Mouse (Mus musculus) kidney, adult 2 months (tissue): ENCODE measurements around the gene Ywhaq. TPM values are rescaled to one million over a fixed set of nuclear protein-coding genes. Genes with fewer than 3 reads are reported as not detected.
A peak's percentile ranks its signal among the peaks of the same experiment; 100 is the strongest.

Experiments
- DNase-seq: peaks from one replicate; pipeline ENCODE4 v3.0.0; 2021
- H3K27ac ChIP-seq: fragments of 200-500 bp; 2 replicates; pipeline ENCODE4 v1.5.1; 2012; ENCODE audit warnings: low read depth, low read length, control low read depth, inconsistent platforms; ENCODE audit not compliant: insufficient read depth
- H3K27me3 ChIP-seq: fragments of 200-500 bp; replicated peaks from 2 replicates; pipeline ENCODE4 v1.6.1; 2012; ENCODE audit warnings: mild to moderate bottlenecking, moderate library complexity, low read length, inconsistent platforms; ENCODE audit not compliant: control insufficient read depth, insufficient read depth
- H3K36me3 ChIP-seq: fragments of 200-500 bp; 2 replicates; pipeline ENCODE4 v1.6.1; 2012; ENCODE audit warnings: mild to moderate bottlenecking, moderate library complexity, low read length, inconsistent platforms; ENCODE audit not compliant: control insufficient read depth, insufficient read depth
- H3K4me1 ChIP-seq: fragments of 200-500 bp; 2 replicates; pipeline ENCODE4 v1.6.1; 2011; ENCODE audit warnings: low read length; ENCODE audit not compliant: control insufficient read depth, insufficient read depth
- H3K4me3 ChIP-seq: fragments of 200-500 bp; 2 replicates; pipeline ENCODE4 v1.5.1; 2011; ENCODE audit warnings: mild to moderate bottlenecking, low read depth, low read length, control low read depth; ENCODE audit not compliant: insufficient read depth
- CTCF ChIP-seq: fragments of 200-500 bp; conservative IDR thresholded peaks from 2 replicates; pipeline ENCODE4 v1.5.1; 2011; ENCODE audit warnings: low read depth, mild to moderate bottlenecking, control low read depth, low read length, moderate library complexity, mixed read lengths; ENCODE audit not compliant: insufficient read depth, insufficient read length
- POLR2A ChIP-seq: fragments of 200-500 bp; IDR thresholded peaks from one replicate; pipeline ENCODE4 v1.6.1; 2011; ENCODE audit warnings: low read depth, low read length, control low read depth
- WGBS: fragments of 180-500 bp; shearing (Covaris S2); methylation state at CpG from one replicate; pipeline ENCODE4 v1.1.7; 2018; 5-methylcytosine and 5-hydroxymethylcytosine counted together
- polyA plus RNA-seq: library from polyadenylated mRNA; depleted of rRNA; stranded (reverse); fragments of >200 nt; gene quantifications from 2 replicates; pipeline ENCODE4 v1.2.3, GENCODE M21; 2012

Ywhaq gene
- polyA plus RNA-seq, 1 experiment = 83.4 TPM

DNA sequence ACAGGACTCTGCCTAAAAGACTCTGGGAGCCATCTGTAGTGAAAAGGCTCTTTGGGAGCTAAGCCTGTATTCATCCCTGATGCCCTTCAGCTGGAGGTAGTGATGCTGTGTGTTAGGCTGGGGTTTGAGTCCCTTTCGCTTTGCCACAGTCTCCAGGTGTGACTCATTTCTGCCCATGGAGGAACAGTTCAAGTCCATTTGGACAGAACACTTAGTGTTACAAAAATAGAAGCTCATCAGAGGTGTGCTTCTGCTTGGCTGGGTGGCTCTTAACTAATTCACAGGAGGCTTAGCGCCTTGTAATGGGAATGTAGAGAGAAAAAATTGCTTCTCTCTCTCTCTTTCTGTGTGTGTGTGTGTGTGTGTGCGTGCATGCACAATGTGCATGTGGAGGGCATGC is 26.3 kb upstream of the Ywhaq start:
- Histone ChIP-seq H3K4me3 (no peak overlapping the region), H3K4me1 (no peaks in the 10 kb centered on the region; the same call in 1 of the 2 replicates), H3K27me3 (no peaks in the 10 kb centered on the region), H3K27ac (no peak overlapping the region), H3K36me3 (no peaks in the 10 kb centered on the region)
- 77% methylated on average over 3 of the region's 3 CpGs for WGBS
- no peak for TF ChIP-seq CTCF
- no peak for TF ChIP-seq POLR2A
- DNase-seq = no peak

- TF ChIP-seq POLR2A = no peak
- peak; percentile 47 for TF ChIP-seq CTCF
- WGBS = 93% methylated on average over 1 of the region's 1 CpGs
- no peaks in the 10 kb centered on the region for H3K27me3 ChIP-seq
- H3K4me3 ChIP-seq = no peak overlapping the region
- H3K4me1 ChIP-seq = no peaks in the 10 kb centered on the region
- H3K27ac ChIP-seq = no peak overlapping the region
- H3K36me3 ChIP-seq = no peaks in the 10 kb centered on the region
- DNase-seq = no peak
Measured at GRCm38 (mm10) chr12:21441870-21442269, 24.4 kb upstream of the Ywhaq start.

GRCm38 (mm10) chr12:21439428-21439827 is 22.0 kb upstream of the Ywhaq start:
- Histone ChIP-seq H3K4me1 (no peaks in the 10 kb centered on the region), H3K36me3 (no peaks in the 10 kb centered on the region), H3K27ac (no peak overlapping the region), H3K27me3 (no peaks in the 10 kb centered on the region), H3K4me3 (no peak overlapping the region)
- DNase-seq = no peak
- TF ChIP-seq POLR2A = no peak
- WGBS = 69% methylated on average over 9 of the region's 9 CpGs

DNA sequence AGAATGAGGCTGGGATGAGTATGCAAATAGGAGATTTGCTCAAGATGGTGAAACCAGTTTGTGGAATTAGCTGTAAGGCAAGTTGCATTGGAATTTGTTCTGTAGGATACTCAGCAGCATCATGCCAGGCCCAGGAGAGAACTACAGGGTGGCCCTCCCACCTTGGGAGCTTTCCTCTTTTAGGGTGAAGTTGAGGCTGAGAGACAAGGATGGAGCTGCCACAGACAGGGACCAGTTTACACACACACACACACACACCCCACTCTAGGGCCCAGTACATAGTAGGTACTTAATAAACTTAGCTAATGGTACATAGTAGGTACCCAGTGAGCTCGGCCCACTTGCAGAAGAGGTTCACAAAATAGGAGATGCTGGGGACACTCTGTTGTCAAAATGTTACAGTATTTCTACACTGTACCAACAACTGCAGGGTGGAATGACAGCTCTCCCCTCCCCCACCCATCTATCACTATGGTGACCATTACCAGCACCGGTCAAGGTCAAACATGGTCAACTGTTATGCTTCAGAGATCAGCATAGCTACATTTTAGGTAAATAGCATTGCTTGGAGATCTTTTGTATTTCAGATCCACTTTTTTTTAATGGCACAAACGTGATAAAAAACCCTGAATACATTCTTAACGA is 21.4 kb upstream of the Ywhaq start:
- TF ChIP-seq CTCF = no peak
- no peak for TF ChIP-seq POLR2A
- WGBS = 54% methylated on average over 4 of the region's 4 CpGs
- no peaks in the 10 kb centered on the region for H3K36me3 ChIP-seq
- H3K4me3 ChIP-seq = no peak overlapping the region
- no peak overlapping the region for H3K27ac ChIP-seq
- DNase-seq = no peak
- no peaks in the 10 kb centered on the region for H3K4me1 ChIP-seq
- no peaks in the 10 kb centered on the region for H3K27me3 ChIP-seq

- H3K4me1 ChIP-seq = no peaks in the 10 kb centered on the region
- no peak overlapping the region for H3K4me3 ChIP-seq
- no peak for DNase-seq
- no peak overlapping the region for H3K27ac ChIP-seq
- WGBS = 94% methylated on average over 3 of the region's 3 CpGs
- H3K27me3 ChIP-seq = no peaks in the 10 kb centered on the region
- no peaks in the 10 kb centered on the region for H3K36me3 ChIP-seq
- TF ChIP-seq CTCF (no peak), POLR2A (no peak)
Measured at GRCm38 (mm10) chr12:21438294-21438693, 20.9 kb upstream of the Ywhaq start.

- no peak overlapping the region for H3K4me3 ChIP-seq
- no peaks in the 10 kb centered on the region for H3K27me3 ChIP-seq
- no peak for DNase-seq
- TF ChIP-seq CTCF = no peak
- TF ChIP-seq POLR2A = no peak
- H3K4me1 ChIP-seq = no peaks in the 10 kb centered on the region
- no peak overlapping the region for H3K27ac ChIP-seq
- 79% methylated on average over 8 of the region's 8 CpGs for WGBS
- no peaks in the 10 kb centered on the region for H3K36me3 ChIP-seq
Measured at GRCm38 (mm10) chr12:21431950-21432349, 14.5 kb upstream of the Ywhaq start.

DNA sequence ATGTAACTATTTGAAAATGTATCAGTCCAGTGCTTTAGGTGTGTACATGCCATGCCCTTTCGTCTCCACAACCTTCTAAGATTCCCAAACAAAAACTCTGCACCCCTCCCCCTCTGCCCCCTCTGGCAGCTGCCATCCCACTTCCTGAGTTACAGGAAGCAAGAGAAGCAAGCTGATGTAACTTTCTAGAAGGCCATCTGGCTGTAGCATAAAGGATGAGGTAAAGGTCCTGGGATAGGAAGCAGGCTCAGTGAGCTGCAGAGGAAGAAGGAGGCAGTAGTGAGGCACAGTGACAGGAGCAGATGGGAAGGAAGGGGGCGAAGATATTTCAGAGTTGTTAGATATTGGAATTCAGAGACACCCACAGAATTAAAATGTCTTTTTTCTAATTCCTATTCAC is 13.6 kb upstream of the Ywhaq start:
- H3K27me3 ChIP-seq = no peaks in the 10 kb centered on the region
- WGBS = 67% methylated on average over 2 of the region's 2 CpGs
- H3K4me1 ChIP-seq = peaks cover under 1% of the 10 kb centered on the region; the same call in 1 of the 2 replicates
- no peak overlapping the region for H3K4me3 ChIP-seq
- TF ChIP-seq POLR2A = no peak
- TF ChIP-seq CTCF = no peak
- no peak for DNase-seq
- H3K36me3 ChIP-seq = no peaks in the 10 kb centered on the region
- H3K27ac ChIP-seq = no peak overlapping the region

DNA sequence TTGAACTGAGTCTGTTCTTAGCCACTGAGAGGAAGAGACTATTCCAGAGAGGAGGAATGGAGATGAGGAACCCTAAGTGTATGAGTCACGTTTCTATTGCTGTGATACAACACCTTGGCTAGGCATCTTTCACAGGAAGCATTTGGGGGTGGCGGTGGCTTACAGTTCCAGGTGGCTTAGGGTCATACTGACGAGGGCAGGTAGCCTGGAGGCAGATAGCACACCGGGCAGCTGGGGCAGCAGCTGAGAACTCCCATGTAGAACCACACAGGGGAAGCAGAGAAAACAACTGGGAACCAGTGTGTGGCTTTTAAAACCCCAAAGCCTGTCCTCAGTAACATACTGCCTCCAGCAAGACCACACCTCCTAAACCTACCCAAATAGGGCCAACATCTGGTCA is 12.7 kb upstream of the Ywhaq start:
- Histone ChIP-seq H3K4me1 (peaks cover 6% of the 10 kb centered on the region), H3K27ac (no peak overlapping the region), H3K4me3 (no peak overlapping the region), H3K27me3 (no peaks in the 10 kb centered on the region), H3K36me3 (no peaks in the 10 kb centered on the region)
- no peak for DNase-seq
- WGBS = 71% methylated on average over 4 of the region's 4 CpGs
- TF ChIP-seq CTCF = no peak
- no peak for TF ChIP-seq POLR2A
